Comparison of ENCODE assay signal across 15 mouse cellular contexts in the genomic region with DNA sequence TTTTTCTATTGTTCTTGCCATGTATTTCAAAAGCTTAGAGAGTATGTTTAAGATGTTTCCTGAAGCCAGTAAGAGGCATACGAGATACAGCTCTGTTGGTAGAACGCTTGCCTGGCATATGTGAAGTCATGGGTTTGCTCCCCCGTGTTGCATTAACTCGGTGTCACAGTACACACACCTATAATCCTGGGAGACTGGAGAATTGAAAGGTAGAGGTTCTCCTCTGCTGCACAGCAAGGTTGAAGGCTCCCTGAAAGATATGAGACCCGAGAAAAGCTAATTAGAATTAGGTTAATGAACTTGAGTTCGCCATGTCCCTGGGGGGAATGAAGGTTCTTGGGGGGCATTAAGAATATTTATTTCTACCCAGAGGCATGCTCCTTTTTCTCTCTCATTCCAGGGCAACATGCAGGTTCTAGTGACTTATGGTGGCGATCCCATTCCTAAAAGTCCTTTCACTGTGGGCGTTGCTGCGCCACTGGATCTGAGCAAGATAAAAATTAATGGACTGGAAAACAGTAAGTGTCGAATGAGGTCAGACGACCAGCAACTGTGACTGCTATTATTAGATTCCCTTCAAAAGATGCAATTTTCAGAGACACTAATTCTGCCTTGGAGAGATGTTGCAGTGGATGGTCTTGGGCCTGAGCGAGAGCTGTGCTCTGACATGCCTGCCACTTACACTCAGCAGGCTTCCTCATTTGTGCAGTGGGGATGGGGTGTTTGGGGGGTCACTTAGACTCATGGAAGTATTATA. TPM values are rescaled to one million over a fixed set of nuclear protein-coding genes. Genes with fewer than 3 reads are reported as not detected.
DNase-seq lines count a peak whose midpoint lies in the region; ATAC-seq lines count a peak whose summit lies in the region.
"Had no signal": no experiment of that assay in that cellular context is flagged by ENCODE, and none has a peak within 500 bp of the region (broad histone marks: within the 10 kb centered on the region; RNA-seq: fewer than 3 reads in every experiment).

No protein-coding gene starts in this region.

- DNase-seq in heart, adult 11 months = peak; percentile 76
- DNase-seq in heart, postnatal 14 days = no peak
- DNase-seq in MN1 (ENCODE audit: low spot score) = peak; percentile 62
- DNase-seq in adrenal gland, adult 8-10 months = no peak
- DNase-seq in ovary, postnatal 10 days (ENCODE audit: low spot score) = no peak
- DNase-seq: adrenal gland, postnatal 10 days; cerebellum, adult 11 months; gastrocnemius, adult 2 months had no signal

- H3K4me2 ChIP-seq in hindbrain, embryonic 16.5 days (ENCODE audit: low read length) = no peak overlapping the region
- H3K4me2 ChIP-seq in limb, embryonic 12.5 days = no peak overlapping the region
- H3K4me2 ChIP-seq: midbrain, embryonic 12.5 days had no signal

- intact Hi-C loops in heart, postnatal 14 days (cut with DNase I) = no loop called here

- H3K9me3 ChIP-seq in hindbrain, embryonic 16.5 days (ENCODE audit: control insufficient read depth, low read length) = no peaks in the 10 kb centered on the region
- H3K9me3 ChIP-seq in limb, embryonic 12.5 days = no peaks in the 10 kb centered on the region
- H3K9me3 ChIP-seq: lung, embryonic 15.5 days; midbrain, embryonic 12.5 days had no signal

- peaks cover 6% of the 10 kb centered on the region for H3K4me1 ChIP-seq in hindbrain, embryonic 16.5 days (ENCODE audit: control insufficient read depth, insufficient read depth, low read depth, low read length)
- H3K4me1 ChIP-seq in limb, embryonic 12.5 days (replicated peaks) = peaks cover 67% of the 10 kb centered on the region
- H3K4me1 ChIP-seq: midbrain, embryonic 12.5 days had no signal

- WGBS in hindbrain, embryonic 16.5 days = 56% methylated on average over 12 of the region's 12 CpGs
- 58% methylated on average over 12 of the region's 12 CpGs for WGBS in limb, embryonic 12.5 days

- no peak overlapping the region for H3K4me3 ChIP-seq in hindbrain, embryonic 16.5 days (ENCODE audit: low read length)
- H3K4me3 ChIP-seq in limb, embryonic 12.5 days (replicated peaks) = no peak overlapping the region
- H3K4me3 ChIP-seq: gastrocnemius, adult 2 months; lung, embryonic 15.5 days; midbrain, embryonic 12.5 days had no signal

- no peak overlapping the region for H3K27ac ChIP-seq in hindbrain, embryonic 16.5 days (ENCODE audit: low read depth, low read length)
- H3K27ac ChIP-seq in limb, embryonic 12.5 days = peak overlapping the region; percentile 93
- H3K27ac ChIP-seq: midbrain, embryonic 12.5 days had no signal

- H3K27me3 ChIP-seq in hindbrain, embryonic 16.5 days (replicated peaks; ENCODE audit: control insufficient read depth, insufficient read depth, low read length) = no peaks in the 10 kb centered on the region
- no peaks in the 10 kb centered on the region for H3K27me3 ChIP-seq in limb, embryonic 12.5 days
- H3K27me3 ChIP-seq: lung, embryonic 15.5 days; midbrain, embryonic 12.5 days had no signal

- peak; percentile 59 for ATAC-seq in hindbrain, embryonic 16.5 days
- no peak for ATAC-seq in limb, embryonic 12.5 days (ENCODE audit: insufficient number of reproducible peaks, insufficient read depth, low FRiP score, low TSS enrichment, low read depth)
- ATAC-seq in granulocyte monocyte progenitor cell, adult 5-6 weeks (replicated peaks; ENCODE audit: poor library complexity, severe bottlenecking) = no peak

- H3K36me3 ChIP-seq in hindbrain, embryonic 16.5 days (ENCODE audit: control insufficient read depth, insufficient read depth, low read length) = peaks cover 25% of the 10 kb centered on the region
- H3K36me3 ChIP-seq in limb, embryonic 12.5 days = peaks cover 77% of the 10 kb centered on the region

- H3K9ac ChIP-seq in hindbrain, embryonic 16.5 days (ENCODE audit: low read depth, low read length) = no peak overlapping the region
- no peak overlapping the region for H3K9ac ChIP-seq in limb, embryonic 12.5 days (replicated peaks)
- H3K9ac ChIP-seq: lung, embryonic 15.5 days; midbrain, embryonic 12.5 days had no signal

RNA-seq across cellular contexts. Expression of gene Gm45521, which starts 55.4 kb away (rescaled TPM):
- not detected for total RNA-seq in heart, postnatal 14 days (2021)
- 0.40 TPM in 1 of 2 replicates, not detected in the other for polyA plus RNA-seq in hindbrain, embryonic 16.5 days (2015; fragmentation: Nextera tagmentation; extraction: Ambion mirVana)
- polyA plus RNA-seq in limb, embryonic 12.5 days (2016; fragmentation: Nextera tagmentation; extraction: Ambion mirVana) = not detected in 2 replicates
- total RNA-seq in adrenal gland, adult 8-10 months (2022) = not detected
- not detected in 2 replicates for total RNA-seq in granulocyte monocyte progenitor cell, adult 5-6 weeks (2014; fragmentation: Nextera tagmentation)
- not detected in 2 replicates for total RNA-seq in granulocyte monocyte progenitor cell, adult 5-6 weeks (2017)
- total RNA-seq: adrenal gland, postnatal 10 days; gastrocnemius, adult 2 months; hematopoietic stem cell, adult 5-6 weeks had no signal
- polyA plus RNA-seq: C2C12; lung, embryonic 15.5 days; midbrain, embryonic 12.5 days had no signal

Comparison
In these comparisons a context has a peak if more than half of its experiments do, and no peak if none do; other contexts are left out.
1. DNase-seq: peak in heart, adult 11 months (single experiment) and MN1 (single experiment); none in heart, postnatal 14 days (0 of 2), adrenal gland, adult 8-10 months (single experiment) and ovary, postnatal 10 days (single experiment).